Mouse (Mus musculus): ENCODE measurements around the gene Prr19. TPM values are rescaled to one million over a fixed set of nuclear protein-coding genes. Genes with fewer than 3 reads are reported as not detected.

The Prr19 gene
- total RNA-seq, 1 experiment: 4.3 TPM

GRCm38 (mm10) chr7:25266180-25266962 lies 34.8 kb upstream of the Prr19 start:
- peak overlapping the region; percentile 48 to 93; a peak in 3 of 4 replicates for H3K4me3 ChIP-seq (ENCODE audit: insufficient read depth in 1 of 2, low read depth in 1 of 2, low read length in 2 of 2, poor library complexity in 1 of 2, severe bottlenecking in 1 of 2)
- no peaks in the 10 kb centered on the region for H3K36me3 ChIP-seq (ENCODE audit: control insufficient read depth, insufficient read depth, low read length, poor library complexity, severe bottlenecking)
- no peak for DNase-seq (ENCODE audit: low read depth, low spot score)
- peak overlapping the region; percentile 54; the same call in 1 of the 2 replicates for H3K27ac ChIP-seq (ENCODE audit: insufficient read depth, low read depth, low read length, poor library complexity, severe bottlenecking)
- no peaks in the 10 kb centered on the region for H3K9me3 ChIP-seq (ENCODE audit: control insufficient read depth, insufficient read depth, low read depth, low read length)
- no peak overlapping the region for H3K9ac ChIP-seq (ENCODE audit: insufficient read depth, low read depth, low read length, poor library complexity, severe bottlenecking)
- H3K4me1 ChIP-seq (ENCODE audit: control insufficient read depth in 2 of 2, insufficient read depth in 2 of 2, low read length in 2 of 2, poor library complexity in 1 of 2): peaks cover 19 to 39% of the 10 kb centered on the region in 2 experiments
- in situ Hi-C loops (cut with MboI; ENCODE audit: low sequenced_read_pairs in 2 of 2, unreplicated experiment in 2 of 2): no loop called here
- TF ChIP-seq ZC3H11A (IDR thresholded peaks at IDR 0.05; ENCODE audit: borderline replicate concordance, low read depth, low read length) (no peak), ZNF384 (IDR thresholded peaks at IDR 0.05; ENCODE audit: low read depth, low read length) (no peak), HCFC1 (IDR thresholded peaks at IDR 0.05; ENCODE audit: borderline replicate concordance, insufficient read depth, low read length) (no peak), MAFK (IDR thresholded peaks at IDR 0.05; ENCODE audit: insufficient read depth, low read depth, low read length) (no peak), CHD2 (IDR thresholded peaks at IDR 0.05; ENCODE audit: low read depth, low read length) (no peak)

- Histone ChIP-seq H3K9ac (ENCODE audit: insufficient read depth, low read depth, low read length, poor library complexity, severe bottlenecking) (peak within 1 kb of the TSS; percentile 94), H3K36me3 (ENCODE audit: control insufficient read depth, insufficient read depth, low read length, poor library complexity, severe bottlenecking) (no peaks in the 10 kb centered on the region), H3K9me3 (ENCODE audit: control insufficient read depth, insufficient read depth, low read depth, low read length) (no peaks in the 10 kb centered on the region), H3K4me1 (ENCODE audit: control insufficient read depth in 2 of 2, insufficient read depth in 2 of 2, low read length in 2 of 2, poor library complexity in 1 of 2) (peaks cover 19 to 47% of the 10 kb centered on the region in 2 experiments), H3K27ac (ENCODE audit: insufficient read depth, low read depth, low read length, poor library complexity, severe bottlenecking) (peak within 1 kb of the TSS; percentile 92), H3K4me3 (ENCODE audit: insufficient read depth in 1 of 2, low read depth in 1 of 2, low read length in 2 of 2, poor library complexity in 1 of 2, severe bottlenecking in 1 of 2) (peak within 1 kb of the TSS; percentile 82 to 93)
- TF ChIP-seq ZC3H11A (IDR thresholded peaks at IDR 0.05; ENCODE audit: borderline replicate concordance, low read depth, low read length): no peak
- peak; percentile 66 for TF ChIP-seq CHD2 (IDR thresholded peaks at IDR 0.05; ENCODE audit: low read depth, low read length)
- in situ Hi-C loops (cut with MboI; ENCODE audit: low sequenced_read_pairs in 2 of 2, unreplicated experiment in 2 of 2): no loop called here
- peak; percentile 99 for DNase-seq (ENCODE audit: low read depth, low spot score)
Measured at GRCm38 (mm10) chr7:25267301-25267750, 33.9 kb upstream of the Prr19 start, which contains the start of gene Cic. Gene Cic, plus strand, starts transcription at chr7:25267704.

GRCm38 (mm10) chr7:25267751-25268463 lies 33.3 kb upstream of the Prr19 start:
- H3K9ac ChIP-seq (ENCODE audit: insufficient read depth, low read depth, low read length, poor library complexity, severe bottlenecking): peak overlapping the region; percentile 94
- H3K27ac ChIP-seq (ENCODE audit: insufficient read depth, low read depth, low read length, poor library complexity, severe bottlenecking): peak overlapping the region; percentile 92
- in situ Hi-C loops (cut with MboI; ENCODE audit: low sequenced_read_pairs in 2 of 2, unreplicated experiment in 2 of 2): no loop called here
- no peaks in the 10 kb centered on the region for H3K36me3 ChIP-seq (ENCODE audit: control insufficient read depth, insufficient read depth, low read length, poor library complexity, severe bottlenecking)
- no peaks in the 10 kb centered on the region for H3K9me3 ChIP-seq (ENCODE audit: control insufficient read depth, insufficient read depth, low read depth, low read length)
- TF ChIP-seq MAFK (IDR thresholded peaks at IDR 0.05; ENCODE audit: insufficient read depth, low read depth, low read length) (no peak), ZC3H11A (IDR thresholded peaks at IDR 0.05; ENCODE audit: borderline replicate concordance, low read depth, low read length) (no peak), CHD2 (IDR thresholded peaks at IDR 0.05; ENCODE audit: low read depth, low read length) (peak; percentile 98), ZNF384 (IDR thresholded peaks at IDR 0.05; ENCODE audit: low read depth, low read length) (peak; percentile 90), HCFC1 (IDR thresholded peaks at IDR 0.05; ENCODE audit: borderline replicate concordance, insufficient read depth, low read length) (peak; percentile 97)
- H3K4me3 ChIP-seq (ENCODE audit: insufficient read depth in 1 of 2, low read depth in 1 of 2, low read length in 2 of 2, poor library complexity in 1 of 2, severe bottlenecking in 1 of 2): peak overlapping the region; percentile 82 to 93
- DNase-seq (ENCODE audit: low read depth, low spot score): peak; percentile 99
- peaks cover 18 to 50% of the 10 kb centered on the region in 2 experiments for H3K4me1 ChIP-seq (ENCODE audit: control insufficient read depth in 2 of 2, insufficient read depth in 2 of 2, low read length in 2 of 2, poor library complexity in 1 of 2)

GRCm38 (mm10) chr7:25268588-25268987 lies 32.6 kb upstream of the Prr19 start:
- H3K9ac ChIP-seq (ENCODE audit: insufficient read depth, low read depth, low read length, poor library complexity, severe bottlenecking): peak overlapping the region; percentile 80
- TF ChIP-seq MAFK (IDR thresholded peaks at IDR 0.05; ENCODE audit: insufficient read depth, low read depth, low read length): no peak
- TF ChIP-seq ZNF384 (IDR thresholded peaks at IDR 0.05; ENCODE audit: low read depth, low read length): no peak
- no peak for TF ChIP-seq CHD2 (IDR thresholded peaks at IDR 0.05; ENCODE audit: low read depth, low read length)
- TF ChIP-seq HCFC1 (IDR thresholded peaks at IDR 0.05; ENCODE audit: borderline replicate concordance, insufficient read depth, low read length): no peak
- no peak for TF ChIP-seq ZC3H11A (IDR thresholded peaks at IDR 0.05; ENCODE audit: borderline replicate concordance, low read depth, low read length)
- peak overlapping the region; percentile 64; the same call in 1 of the 2 replicates for H3K27ac ChIP-seq (ENCODE audit: insufficient read depth, low read depth, low read length, poor library complexity, severe bottlenecking)
- in situ Hi-C loops (cut with MboI; ENCODE audit: low sequenced_read_pairs in 2 of 2, unreplicated experiment in 2 of 2): no loop called here
- H3K4me1 ChIP-seq (ENCODE audit: control insufficient read depth in 2 of 2, insufficient read depth in 2 of 2, low read length in 2 of 2, poor library complexity in 1 of 2): peaks cover 16 to 54% of the 10 kb centered on the region in 2 experiments
- no peak for DNase-seq (ENCODE audit: low read depth, low spot score)
- H3K36me3 ChIP-seq (ENCODE audit: control insufficient read depth, insufficient read depth, low read length, poor library complexity, severe bottlenecking): no peaks in the 10 kb centered on the region
- H3K9me3 ChIP-seq (ENCODE audit: control insufficient read depth, insufficient read depth, low read depth, low read length): no peaks in the 10 kb centered on the region
- H3K4me3 ChIP-seq (ENCODE audit: insufficient read depth in 1 of 2, low read depth in 1 of 2, low read length in 2 of 2, poor library complexity in 1 of 2, severe bottlenecking in 1 of 2): peak overlapping the region; percentile 77 to 82
